Mouse (Mus musculus): ENCODE results near the gene Neurog2. TPM values are rescaled to one million over a fixed set of nuclear protein-coding genes. Genes with fewer than 3 reads are reported as not detected.
A peak's percentile ranks its signal among the peaks of the same experiment; 100 is the strongest.

Neurog2 gene
- 76.0 and 77.7 TPM in 2 replicates for polyA plus RNA-seq (2014; fragmentation: Nextera tagmentation; extraction: Ambion mirVana)

GRCm38 (mm10) chr3:127633080-127634032 is at the start of gene Neurog2:
TSS of gene Neurog2 (plus strand) at chr3:127633135.
- DNase-seq (ENCODE audit: low spot score, missing footprints) (peak; percentile 96), ATAC-seq (ENCODE audit: low FRiP score) (peak; percentile 57)
- peak within 1 kb of the TSS; percentile 55 for H3K4me2 ChIP-seq
- H3K4me3 ChIP-seq (ENCODE audit: low read depth, low read length), result peak within 1 kb of the TSS; percentile 55
- peak within 1 kb of the TSS; percentile 81 for H3K27ac ChIP-seq (ENCODE audit: low read depth, low read length)
- no peaks in the 10 kb centered on the region for H3K9me3 ChIP-seq (ENCODE audit: control insufficient read depth, low read length)
- H3K4me1 ChIP-seq (ENCODE audit: control insufficient read depth, insufficient read depth, low read length), result peaks cover 15% of the 10 kb centered on the region
- H3K36me3 ChIP-seq (ENCODE audit: control insufficient read depth, insufficient read depth, low read length), result no peaks in the 10 kb centered on the region
- peaks cover 88% of the 10 kb centered on the region for H3K27me3 ChIP-seq (ENCODE audit: control insufficient read depth, insufficient read depth, low read length)
- peak within 1 kb of the TSS; percentile 65 for H3K9ac ChIP-seq (ENCODE audit: low read length)
- WGBS, result under 1% methylated on average over 90 of the region's 92 CpGs

GRCm38 (mm10) chr3:127597136-127597535 is 35.8 kb upstream of the Neurog2 start:
- Histone ChIP-seq H3K4me3 (ENCODE audit: low read depth, low read length) (no peak overlapping the region), H3K4me2 (no peak overlapping the region), H3K27me3 (ENCODE audit: control insufficient read depth, insufficient read depth, low read length) (no peaks in the 10 kb centered on the region), H3K9me3 (ENCODE audit: control insufficient read depth, low read length) (no peaks in the 10 kb centered on the region), H3K27ac (ENCODE audit: low read depth, low read length) (no peak overlapping the region), H3K4me1 (ENCODE audit: control insufficient read depth, insufficient read depth, low read length) (no peaks in the 10 kb centered on the region), H3K9ac (ENCODE audit: low read length) (no peak overlapping the region), H3K36me3 (ENCODE audit: control insufficient read depth, insufficient read depth, low read length) (peaks cover 5% of the 10 kb centered on the region)
- no peak for DNase-seq (ENCODE audit: low spot score, missing footprints)
- no peak for ATAC-seq (ENCODE audit: low FRiP score)
- 88% methylated on average over 1 of the region's 1 CpGs for WGBS

GRCm38 (mm10) chr3:127608109-127608508 is 24.8 kb upstream of the Neurog2 start:
- Histone ChIP-seq H3K36me3 (ENCODE audit: control insufficient read depth, insufficient read depth, low read length) (peaks cover 6% of the 10 kb centered on the region; the same call in 1 of the 2 replicates), H3K4me1 (ENCODE audit: control insufficient read depth, insufficient read depth, low read length) (no peaks in the 10 kb centered on the region)
- WGBS, result 94% methylated on average over 2 of the region's 2 CpGs

GRCm38 (mm10) chr3:127625296-127625695 is 7.6 kb upstream of the Neurog2 start:
- peak overlapping the region; percentile 59; the same call in 1 of the 2 replicates for H3K27ac ChIP-seq (ENCODE audit: low read depth, low read length)
- peak overlapping the region; percentile 22; the same call in 1 of the 2 replicates for H3K9ac ChIP-seq (ENCODE audit: low read length)
- H3K4me2 ChIP-seq, result peak overlapping the region; percentile 33
- ATAC-seq (ENCODE audit: low FRiP score), result peak; percentile 84
- DNase-seq (ENCODE audit: low spot score, missing footprints), result no peak
- peaks cover 77% of the 10 kb centered on the region for H3K27me3 ChIP-seq (ENCODE audit: control insufficient read depth, insufficient read depth, low read length)
- no peaks in the 10 kb centered on the region for H3K9me3 ChIP-seq (ENCODE audit: control insufficient read depth, low read length)
- WGBS, result 0% methylated on average over 34 of the region's 36 CpGs
- H3K4me3 ChIP-seq (ENCODE audit: low read depth, low read length), result peak overlapping the region; percentile 16; the same call in 1 of the 2 replicates
- H3K4me1 ChIP-seq (ENCODE audit: control insufficient read depth, insufficient read depth, low read length), result peaks cover 24% of the 10 kb centered on the region
- no peaks in the 10 kb centered on the region for H3K36me3 ChIP-seq (ENCODE audit: control insufficient read depth, insufficient read depth, low read length)

More at GRCm38 (mm10) chr3:127608109-127608508, 24.8 kb upstream of the Neurog2 start:
- ATAC-seq (ENCODE audit: low FRiP score), result no peak
- no peak for DNase-seq (ENCODE audit: low spot score, missing footprints)
- Histone ChIP-seq H3K4me3 (ENCODE audit: low read depth, low read length) (no peak overlapping the region), H3K27me3 (ENCODE audit: control insufficient read depth, insufficient read depth, low read length) (no peaks in the 10 kb centered on the region), H3K4me2 (no peak overlapping the region), H3K9me3 (ENCODE audit: control insufficient read depth, low read length) (no peaks in the 10 kb centered on the region), H3K9ac (ENCODE audit: low read length) (no peak overlapping the region), H3K27ac (ENCODE audit: low read depth, low read length) (no peak overlapping the region)

- peaks cover 24% of the 10 kb centered on the region for H3K4me1 ChIP-seq (ENCODE audit: control insufficient read depth, insufficient read depth, low read length)
- ATAC-seq (ENCODE audit: low FRiP score), result peak; percentile 67
- DNase-seq (ENCODE audit: low spot score, missing footprints), result peak; percentile 97
- peak overlapping the region; percentile 16; the same call in 1 of the 2 replicates for H3K4me3 ChIP-seq (ENCODE audit: low read depth, low read length)
- H3K4me2 ChIP-seq, result peak overlapping the region; percentile 33
- H3K36me3 ChIP-seq (ENCODE audit: control insufficient read depth, insufficient read depth, low read length), result no peaks in the 10 kb centered on the region
- WGBS, result under 1% methylated on average over 28 of the region's 28 CpGs
- H3K9ac ChIP-seq (ENCODE audit: low read length), result no peak overlapping the region
- H3K27ac ChIP-seq (ENCODE audit: low read depth, low read length), result peak overlapping the region; percentile 59; the same call in 1 of the 2 replicates
- peaks cover 83% of the 10 kb centered on the region for H3K27me3 ChIP-seq (ENCODE audit: control insufficient read depth, insufficient read depth, low read length)
- H3K9me3 ChIP-seq (ENCODE audit: control insufficient read depth, low read length), result no peaks in the 10 kb centered on the region
Measured at GRCm38 (mm10) chr3:127625701-127626399, 7.1 kb upstream of the Neurog2 start.

- Histone ChIP-seq H3K27ac (ENCODE audit: low read depth, low read length) (peak overlapping the region; percentile 32; the same call in 1 of the 2 replicates), H3K27me3 (ENCODE audit: control insufficient read depth, insufficient read depth, low read length) (peaks cover 88% of the 10 kb centered on the region)
- no peak for ATAC-seq (ENCODE audit: low FRiP score)
Measured at GRCm38 (mm10) chr3:127626524-127626923, 6.4 kb upstream of the Neurog2 start.

GRCm38 (mm10) chr3:127627151-127627955 is 5.6 kb upstream of the Neurog2 start:
- DNase-seq (ENCODE audit: low spot score, missing footprints) (peak; percentile 95), ATAC-seq (ENCODE audit: low FRiP score) (peak; percentile 79)
- Histone ChIP-seq H3K4me2 (peak overlapping the region; percentile 27), H3K9ac (ENCODE audit: low read length) (peak overlapping the region; percentile 4; the same call in 1 of the 2 replicates), H3K4me3 (ENCODE audit: low read depth, low read length) (peak overlapping the region; percentile 4; the same call in 1 of the 2 replicates), H3K9me3 (ENCODE audit: control insufficient read depth, low read length) (no peaks in the 10 kb centered on the region), H3K27ac (ENCODE audit: low read depth, low read length) (peak overlapping the region; percentile 62), H3K4me1 (ENCODE audit: control insufficient read depth, insufficient read depth, low read length) (peaks cover 31% of the 10 kb centered on the region), H3K36me3 (ENCODE audit: control insufficient read depth, insufficient read depth, low read length) (no peaks in the 10 kb centered on the region), H3K27me3 (ENCODE audit: control insufficient read depth, insufficient read depth, low read length) (peaks cover 89% of the 10 kb centered on the region)
- WGBS, result under 1% methylated on average over 28 of the region's 28 CpGs

More at GRCm38 (mm10) chr3:127626524-127626923, 6.4 kb upstream of the Neurog2 start:
- no peak for DNase-seq (ENCODE audit: low spot score, missing footprints)
- H3K9me3 ChIP-seq (ENCODE audit: control insufficient read depth, low read length), result no peaks in the 10 kb centered on the region
- H3K4me1 ChIP-seq (ENCODE audit: control insufficient read depth, insufficient read depth, low read length), result peaks cover 27% of the 10 kb centered on the region
- no peak overlapping the region for H3K4me3 ChIP-seq (ENCODE audit: low read depth, low read length)
- no peaks in the 10 kb centered on the region for H3K36me3 ChIP-seq (ENCODE audit: control insufficient read depth, insufficient read depth, low read length)
- 4% methylated on average over 3 of the region's 3 CpGs for WGBS
- H3K4me2 ChIP-seq, result 0 out of 2 replicates have a peak overlapping the region, but pooled peaks have one; percentile 14
- no peak overlapping the region for H3K9ac ChIP-seq (ENCODE audit: low read length)

GRCm38 (mm10) chr3:127627956-127628310 is 5.0 kb upstream of the Neurog2 start:
- no peaks in the 10 kb centered on the region for H3K9me3 ChIP-seq (ENCODE audit: control insufficient read depth, low read length)
- peaks cover 34% of the 10 kb centered on the region for H3K4me1 ChIP-seq (ENCODE audit: control insufficient read depth, insufficient read depth, low read length)
- peak; percentile 94 for DNase-seq (ENCODE audit: low spot score, missing footprints)
- WGBS, result 0% methylated on average over 9 of the region's 9 CpGs
- peak overlapping the region; percentile 27 for H3K4me2 ChIP-seq
- no peak for ATAC-seq (ENCODE audit: low FRiP score)
- peak overlapping the region; percentile 62 for H3K27ac ChIP-seq (ENCODE audit: low read depth, low read length)
- peaks cover 89% of the 10 kb centered on the region for H3K27me3 ChIP-seq (ENCODE audit: control insufficient read depth, insufficient read depth, low read length)
- H3K36me3 ChIP-seq (ENCODE audit: control insufficient read depth, insufficient read depth, low read length), result no peaks in the 10 kb centered on the region
- 0 out of 2 replicates have a peak overlapping the region, but pooled peaks have one; percentile 4 for H3K4me3 ChIP-seq (ENCODE audit: low read depth, low read length)
- H3K9ac ChIP-seq (ENCODE audit: low read length), result peak overlapping the region; percentile 4; the same call in 1 of the 2 replicates

Measured in midbrain, embryonic 11.5 days (tissue).